Mouse (Mus musculus): ENCODE measurements around the gene Ms4a3. TPM values are rescaled to one million over a fixed set of nuclear protein-coding genes. Genes with fewer than 3 reads are reported as not detected.

Gene Ms4a3
- not detected for total RNA-seq (2021)
- long read RNA-seq, experiment 1, result 0 reads
- long read RNA-seq, experiment 2, result 0 reads

DNA sequence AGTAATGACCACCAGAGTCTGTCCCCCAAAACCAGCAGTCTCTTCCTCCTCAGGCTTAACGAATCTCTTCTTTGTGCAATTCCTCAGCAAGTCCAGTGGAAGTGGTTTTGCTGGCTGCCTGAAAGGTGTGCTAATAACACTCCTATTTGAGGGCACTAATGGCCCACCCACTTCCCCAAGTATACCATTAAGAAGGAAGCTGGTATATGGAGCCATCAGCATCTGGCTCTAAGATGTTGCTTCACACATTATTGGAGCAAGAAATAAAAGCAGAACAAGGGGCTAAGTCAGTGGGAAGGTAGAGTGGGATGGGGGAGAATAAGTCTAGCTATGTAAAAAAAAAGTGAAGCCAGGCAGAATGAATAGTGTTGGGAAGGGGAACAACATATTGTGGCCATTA is at the start of gene Ms4a3:
Ms4a3 (minus strand) TSS at position 120 of the 400 bp plus-strand sequence.
- no peak for DNase-seq (ENCODE audit: low spot score in 2 of 2)
- intact Hi-C loops (cut with DNase I), result no loop called here

DNA sequence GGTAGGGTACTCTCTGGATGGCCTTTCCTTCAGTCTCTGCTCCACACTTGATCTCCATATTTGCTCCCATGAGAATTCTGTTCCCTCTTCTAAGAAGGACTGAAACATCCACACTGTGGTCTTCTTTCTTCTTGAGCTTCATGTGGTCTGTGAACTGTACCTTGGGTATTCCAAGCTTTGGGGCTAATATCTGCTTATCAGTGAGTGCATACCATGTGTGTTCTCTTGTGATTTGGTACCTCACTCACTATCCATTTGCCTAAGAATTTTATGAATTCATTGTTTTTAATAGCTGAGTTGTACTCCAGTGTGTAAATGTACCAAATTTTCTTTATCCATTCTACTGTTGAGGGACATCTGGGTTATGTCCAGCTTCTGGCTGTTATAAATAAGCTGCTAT is 20.9 kb upstream of the Ms4a3 start:
- intact Hi-C loops (cut with DNase I), result no loop called here
- DNase-seq (ENCODE audit: low spot score in 2 of 2), result no peak

DNA sequence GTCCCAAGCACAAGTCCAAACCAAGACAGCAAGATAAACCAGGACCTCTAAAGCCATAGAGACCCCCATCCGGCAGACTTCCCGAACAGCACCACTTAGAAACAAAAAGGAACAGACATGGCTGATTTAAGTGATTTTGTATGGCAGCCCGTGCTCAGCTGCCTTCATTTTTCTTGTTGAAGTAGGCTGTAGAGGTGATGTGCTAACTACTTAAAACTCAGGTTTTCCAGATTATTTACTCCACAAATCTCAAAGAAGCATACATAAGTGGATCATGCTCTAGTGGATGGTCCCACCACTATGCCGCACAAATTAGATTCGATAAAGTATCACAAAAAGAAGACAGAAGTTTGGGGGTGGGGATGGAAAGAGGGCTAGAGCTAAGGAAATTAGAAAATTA is 19.8 kb upstream of the Ms4a3 start, which contains the start of gene Oosp2:
Oosp2 (minus strand) TSS at position 101 of the 400 bp plus-strand sequence.
- intact Hi-C loops (cut with DNase I), result no loop called here

DNA sequence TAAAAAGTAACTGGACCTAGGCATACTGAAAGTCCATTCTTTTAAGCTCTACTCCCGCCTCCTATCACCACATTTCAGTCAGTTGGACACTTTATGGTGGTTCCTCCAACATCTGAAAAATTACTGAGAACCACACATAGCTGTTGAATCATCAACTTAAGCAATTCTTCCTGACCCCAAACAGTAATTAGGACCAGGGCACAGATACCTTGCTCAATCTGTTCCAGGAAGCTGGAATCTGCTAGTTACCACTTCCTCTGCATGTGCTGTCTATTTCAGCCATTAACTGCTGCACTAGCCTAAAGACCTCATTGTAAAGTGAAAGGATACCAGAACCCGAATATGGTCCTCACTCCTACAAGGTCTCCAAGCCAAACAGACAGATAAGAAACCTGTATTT is 18.5 kb upstream of the Ms4a3 start:
- intact Hi-C loops (cut with DNase I), result no loop called here
- no peak for DNase-seq (ENCODE audit: low spot score in 2 of 2)

More for the DNA sequence above, 19.8 kb upstream of the Ms4a3 start, which contains the start of gene Oosp2:
- no peak for DNase-seq (ENCODE audit: low spot score in 2 of 2)

DNA sequence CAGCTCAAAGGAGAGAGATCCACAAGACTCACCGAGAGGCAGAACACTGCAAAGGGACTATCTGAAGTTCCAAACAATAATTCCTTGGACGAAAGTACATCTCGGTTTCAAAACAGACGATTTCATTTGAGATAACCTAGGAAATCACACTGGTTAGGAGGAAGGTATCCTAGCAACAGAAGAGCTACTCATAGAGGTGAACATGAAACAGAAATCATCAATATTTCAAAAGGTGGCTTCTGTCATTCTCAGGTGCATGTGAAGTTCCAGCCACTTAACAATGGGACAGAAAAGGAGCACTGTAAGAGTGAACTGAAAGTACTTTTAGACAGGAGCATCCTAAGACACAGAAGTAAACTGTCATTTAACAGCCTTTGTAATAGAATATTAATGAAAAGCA is 8.9 kb upstream of the Ms4a3 start:
- intact Hi-C loops (cut with DNase I), result no loop called here
- no peak for DNase-seq (ENCODE audit: low spot score in 2 of 2)

DNA sequence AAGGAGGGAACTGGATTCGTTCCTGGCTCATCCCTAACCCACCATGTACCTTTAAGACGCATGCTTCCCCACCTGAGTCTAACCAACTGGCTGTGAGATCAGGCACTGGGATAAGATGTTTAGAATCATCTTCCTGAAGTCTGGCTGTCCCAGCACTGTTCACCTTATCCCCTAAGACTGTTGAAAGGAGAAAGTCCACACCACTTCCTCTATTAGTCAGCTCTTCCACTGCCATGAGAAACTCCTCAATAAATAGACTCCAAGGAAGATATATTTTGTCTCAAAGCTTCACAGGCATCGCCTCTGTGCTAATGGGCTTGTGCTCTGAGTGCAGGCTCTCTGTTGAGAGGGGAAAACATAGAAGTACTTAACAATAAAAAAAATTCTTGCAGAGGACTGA is 5.5 kb upstream of the Ms4a3 start:
- intact Hi-C loops (cut with DNase I), result no loop called here
- DNase-seq (ENCODE audit: low spot score in 2 of 2), result no peak

DNA sequence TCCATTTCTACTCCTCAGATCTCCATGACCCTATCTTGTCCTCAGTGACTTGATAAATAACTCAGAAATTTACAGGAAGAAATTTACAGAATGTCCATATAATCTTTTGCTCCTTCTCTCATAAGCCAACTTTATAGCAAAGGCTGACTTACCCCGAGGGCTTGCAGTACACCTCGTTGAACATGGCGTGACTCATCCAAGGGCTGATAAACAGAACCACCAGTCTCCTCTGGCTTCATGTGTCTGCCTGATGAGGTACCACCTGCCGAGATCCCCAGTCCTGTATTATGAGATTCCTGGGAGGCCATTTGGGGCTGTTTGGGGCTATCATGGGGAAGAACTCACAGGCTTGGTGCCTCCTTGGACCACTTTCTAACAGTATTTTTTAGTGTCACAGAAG is 1.6 kb downstream of the Ms4a3 start:
- intact Hi-C loops (cut with DNase I), result no loop called here
- no peak for DNase-seq (ENCODE audit: low spot score in 2 of 2)

DNA sequence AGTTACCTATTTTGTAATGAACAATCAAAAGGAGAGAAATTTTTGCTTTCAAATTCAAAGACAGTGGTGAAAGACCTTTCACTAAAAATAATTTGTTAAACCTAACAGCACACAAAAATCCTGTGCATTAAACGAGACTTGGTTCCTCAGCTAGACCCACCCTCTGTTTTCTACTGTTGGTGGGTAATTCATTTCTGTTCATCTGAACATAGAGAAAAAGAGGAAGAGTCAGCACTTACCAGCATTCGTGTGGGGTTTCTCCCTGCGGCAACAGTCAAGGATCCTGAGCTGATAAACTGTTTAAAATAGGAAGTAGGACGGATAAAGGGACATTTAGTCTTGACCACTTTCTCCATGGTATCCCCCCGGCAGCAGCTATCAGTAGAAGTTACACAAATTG is 5.1 kb downstream of the Ms4a3 start:
- DNase-seq (ENCODE audit: low spot score in 2 of 2), result no peak
- intact Hi-C loops (cut with DNase I), result no loop called here

DNA sequence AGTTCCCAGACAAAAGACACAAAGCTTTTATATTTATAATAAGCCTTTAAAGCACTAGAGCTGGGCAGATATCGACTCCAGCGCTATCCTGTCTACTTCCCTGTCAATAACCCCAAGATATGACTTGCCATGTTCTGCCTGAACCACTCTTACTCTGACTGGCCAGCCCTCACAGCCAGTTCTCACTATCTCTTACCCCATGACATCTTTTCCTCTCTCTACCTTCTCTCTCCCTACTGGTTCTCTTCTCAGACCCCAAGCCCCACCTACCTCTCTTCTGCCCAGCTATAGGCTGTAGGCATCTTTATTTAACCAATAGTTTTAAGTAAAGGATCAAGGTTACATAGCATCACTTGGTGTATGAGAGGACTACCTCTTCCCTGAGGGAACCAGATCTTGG is 6.3 kb downstream of the Ms4a3 start:
- intact Hi-C loops (cut with DNase I), result no loop called here
- DNase-seq (ENCODE audit: low spot score in 2 of 2), result no peak

DNA sequence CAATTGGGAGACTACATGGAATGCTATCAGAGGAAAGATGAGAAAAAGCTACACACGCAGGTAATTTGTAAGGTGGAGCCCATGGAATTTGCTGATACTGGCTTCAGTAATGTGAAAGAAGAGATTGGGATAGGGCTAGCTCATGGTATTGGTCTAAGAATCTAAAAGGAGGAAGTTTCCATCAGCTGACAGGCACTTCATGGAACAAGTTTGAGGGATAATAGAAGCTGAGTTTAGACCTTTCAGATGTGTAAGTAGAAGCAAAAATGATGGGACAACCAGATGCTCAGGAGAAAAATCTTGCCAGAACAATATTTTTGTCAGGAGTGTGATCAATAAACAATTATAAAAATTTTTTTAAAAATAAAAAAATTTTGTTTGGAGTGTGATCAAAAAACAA is 6.9 kb downstream of the Ms4a3 start:
- intact Hi-C loops (cut with DNase I), result no loop called here
- DNase-seq (ENCODE audit: low spot score in 2 of 2), result no peak

DNA sequence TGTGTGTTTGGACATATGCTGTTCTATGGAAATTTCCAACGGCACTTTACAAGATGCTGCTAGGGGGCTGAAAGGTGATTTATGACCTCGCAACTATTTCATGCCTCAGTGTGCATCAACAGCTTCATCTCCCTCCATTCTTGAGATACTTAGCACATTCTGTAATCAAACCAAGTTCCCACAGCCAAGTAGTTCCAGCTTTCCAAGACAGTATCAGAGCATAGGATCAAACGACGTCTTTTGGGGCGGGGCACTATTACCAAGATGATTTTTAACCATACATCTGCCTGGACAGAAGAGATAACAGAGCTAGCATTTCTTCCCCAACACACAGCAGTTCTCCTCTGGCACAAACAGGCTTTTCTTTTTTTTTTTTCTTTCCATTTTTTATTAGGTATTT is 15.4 kb downstream of the Ms4a3 start:
- no peak for DNase-seq (ENCODE audit: low spot score in 2 of 2)
- intact Hi-C loops (cut with DNase I), result no loop called here

DNA sequence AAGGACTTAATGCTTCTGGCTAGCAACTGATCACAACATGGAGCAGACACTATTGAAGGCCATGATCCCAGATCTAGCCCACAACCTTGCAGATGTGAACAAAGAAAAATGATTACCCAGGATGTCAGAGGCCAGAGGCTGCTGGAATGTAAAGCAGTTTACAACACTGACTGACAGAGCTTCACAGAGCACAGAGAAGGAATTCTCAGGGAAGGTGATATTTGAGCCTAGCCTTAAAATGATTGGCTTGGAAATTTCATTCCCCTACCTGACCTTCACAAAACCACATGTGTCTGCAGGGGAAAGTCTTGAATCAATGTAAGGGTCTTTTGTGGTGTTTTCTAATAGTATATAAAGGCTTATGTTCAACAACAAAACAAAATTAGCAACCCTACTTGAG is 15.9 kb downstream of the Ms4a3 start:
- intact Hi-C loops (cut with DNase I), result no loop called here
- DNase-seq (ENCODE audit: low spot score in 2 of 2), result no peak

DNA sequence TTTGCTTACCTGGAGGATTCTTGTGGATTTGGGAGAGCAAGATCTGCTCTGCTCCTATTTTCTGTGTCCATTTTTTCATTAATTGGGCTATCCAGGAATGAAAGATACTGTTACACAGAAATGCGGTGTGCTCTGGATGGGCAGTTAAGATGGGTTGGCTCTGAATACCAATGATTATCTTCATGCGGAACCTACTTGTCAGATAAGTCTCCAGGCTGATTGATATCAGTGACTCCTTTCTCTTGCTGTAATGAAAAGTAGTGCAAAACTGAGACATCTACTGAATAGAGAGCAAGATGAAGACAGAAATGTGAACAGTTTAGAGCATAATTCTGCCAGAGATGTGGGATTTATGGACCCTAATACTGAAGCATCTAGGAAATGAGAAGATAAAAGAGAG is 17.1 kb downstream of the Ms4a3 start, which contains the start of gene Ms4a2:
Ms4a2 (minus strand) TSS at position 169 of the 400 bp plus-strand sequence.
- no peak for DNase-seq (ENCODE audit: low spot score in 2 of 2)
- intact Hi-C loops (cut with DNase I), result no loop called here

DNA sequence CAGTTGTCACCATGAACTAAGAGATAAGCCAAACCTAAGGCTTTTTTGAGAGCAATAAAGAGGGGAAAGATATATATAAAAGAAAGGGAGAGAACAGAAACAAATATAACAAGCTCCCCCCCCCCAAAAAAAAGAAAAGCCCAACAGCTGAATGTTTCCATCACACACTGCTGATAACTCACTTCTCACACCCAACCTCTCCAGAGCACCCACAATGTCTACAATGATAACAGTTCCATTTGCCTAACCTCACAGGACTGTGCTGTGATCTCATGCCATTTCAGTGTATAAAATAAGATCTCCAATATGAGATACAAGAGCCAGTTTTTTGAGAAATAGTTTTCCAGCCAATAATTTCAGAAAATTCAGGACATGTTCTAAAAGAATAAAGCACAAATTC is 22.7 kb downstream of the Ms4a3 start:
- DNase-seq (ENCODE audit: low spot score in 2 of 2), result no peak
- intact Hi-C loops (cut with DNase I), result no loop called here

DNA sequence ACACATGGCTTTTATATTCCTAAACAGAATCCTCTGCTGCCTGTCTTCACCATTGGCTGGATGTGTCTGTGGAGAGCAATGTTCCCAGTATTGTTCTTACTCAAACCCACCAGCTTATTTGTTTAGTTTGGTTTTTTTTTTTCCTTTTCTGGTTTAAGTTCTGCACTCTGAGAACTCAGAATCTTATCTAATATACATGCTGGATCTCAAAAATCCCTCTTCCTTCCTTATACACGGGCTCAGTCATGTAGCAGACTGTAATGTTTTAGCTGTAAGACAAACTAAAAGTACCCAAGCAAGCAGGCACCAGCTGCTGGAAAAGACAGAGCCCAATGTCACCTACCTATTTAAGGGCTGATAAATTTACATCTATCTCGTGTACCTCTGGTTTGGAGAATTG is 25.8 kb downstream of the Ms4a3 start:
- no peak for DNase-seq (ENCODE audit: low spot score in 2 of 2)
- intact Hi-C loops (cut with DNase I), result loop anchor here (2.0 kb wide), 1 partner anchor 146 kb away; no protein-coding TSS in a partner anchor

DNA sequence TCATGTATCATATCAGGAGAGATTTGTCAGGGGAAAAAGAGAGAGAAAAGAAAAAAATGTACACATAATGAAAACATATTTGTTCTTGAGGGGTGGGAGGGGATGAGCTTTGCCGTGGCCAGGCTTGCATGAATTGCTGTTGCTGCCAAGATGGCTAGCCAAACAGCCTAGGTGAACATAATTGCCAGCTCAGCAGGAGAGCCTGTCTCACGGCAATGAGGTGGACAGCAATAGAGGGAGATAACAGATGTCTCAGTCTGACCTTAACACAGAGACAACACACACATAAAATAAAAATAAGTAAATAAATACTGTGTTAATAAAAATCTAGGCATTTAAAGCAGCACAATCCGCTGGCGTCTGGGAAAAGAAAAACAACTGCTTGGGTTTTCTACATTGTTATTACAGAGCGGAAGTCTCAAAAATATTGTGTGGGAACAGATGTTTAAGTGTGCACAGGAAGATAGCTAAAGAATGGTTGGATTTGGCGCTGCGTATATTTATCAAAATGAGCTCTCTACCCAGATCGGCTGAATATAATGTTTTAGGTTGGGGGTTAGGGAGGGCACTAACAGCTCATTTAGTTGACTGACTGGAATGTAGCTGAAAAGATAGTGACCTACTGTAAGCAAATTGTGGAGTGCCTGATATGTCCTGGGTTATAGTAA is 26.7 kb downstream of the Ms4a3 start:
- intact Hi-C loops (cut with DNase I), result loop anchor here (2.0 kb wide), 1 partner anchor 147 kb away; no protein-coding TSS in a partner anchor
- no peak for DNase-seq (ENCODE audit: low spot score in 2 of 2)

DNA sequence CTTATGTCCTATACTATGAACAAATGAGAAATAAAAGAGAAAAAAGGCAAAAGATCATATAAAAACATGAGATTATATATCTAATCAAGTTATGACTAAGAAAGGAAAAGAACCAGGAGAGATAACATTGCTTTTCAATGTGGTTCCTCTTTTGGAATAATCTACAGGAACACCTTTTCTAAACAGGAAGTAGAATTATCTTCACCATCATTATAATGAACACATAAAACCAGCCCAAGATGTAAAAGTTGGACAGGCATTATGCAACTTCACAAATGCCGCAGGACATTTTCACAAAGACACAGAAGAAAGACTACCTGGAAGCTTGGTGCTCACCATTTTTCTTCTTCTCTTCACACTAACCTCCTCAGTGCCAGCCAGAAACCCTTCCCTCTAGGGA is 27.6 kb downstream of the Ms4a3 start:
- intact Hi-C loops (cut with DNase I), result no loop called here
- no peak for DNase-seq (ENCODE audit: low spot score in 2 of 2)

DNA sequence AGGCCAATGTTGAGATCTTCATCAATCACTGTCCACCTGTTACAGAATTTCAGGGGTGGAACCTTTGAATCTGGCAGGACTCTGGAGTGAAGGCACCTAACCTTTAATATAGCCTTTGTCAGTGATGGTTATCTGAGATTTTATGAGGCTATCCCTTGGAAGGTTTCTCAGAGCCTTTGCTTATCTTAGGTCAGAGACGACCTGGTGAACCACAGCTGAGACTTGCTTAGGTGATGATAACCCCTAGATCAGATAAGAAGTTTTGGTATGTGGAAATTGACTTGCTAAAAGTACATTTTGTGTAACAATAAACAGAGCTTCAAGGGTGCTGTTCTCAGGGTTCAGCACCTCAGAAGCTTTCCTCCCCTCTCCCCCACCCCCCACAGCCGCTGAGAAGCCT is 28.4 kb downstream of the Ms4a3 start:
- intact Hi-C loops (cut with DNase I), result no loop called here
- DNase-seq (ENCODE audit: low spot score in 2 of 2), result no peak

DNA sequence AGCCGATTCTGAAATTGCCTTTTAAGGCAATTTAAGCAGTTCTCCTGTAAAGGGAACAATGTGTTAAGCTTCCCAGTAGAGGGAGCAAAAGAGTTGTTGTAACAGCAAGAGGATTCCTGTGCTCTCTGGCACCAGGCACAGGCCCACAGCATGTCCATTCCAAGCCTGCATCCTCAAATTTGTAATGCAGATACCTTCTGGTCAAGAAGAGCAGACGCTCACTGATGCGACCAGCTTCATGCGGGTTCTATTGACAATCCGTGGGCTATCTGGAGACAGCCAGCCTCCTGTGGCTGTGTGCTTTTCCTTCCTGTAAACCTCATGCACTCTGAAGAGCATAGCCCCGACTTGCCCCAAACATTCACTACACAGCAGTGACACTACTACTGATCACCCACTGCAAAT is 29.1 kb downstream of the Ms4a3 start:
- DNase-seq (ENCODE audit: low spot score in 2 of 2), result peak; percentile 29 to 61
- intact Hi-C loops (cut with DNase I), result no loop called here

DNA sequence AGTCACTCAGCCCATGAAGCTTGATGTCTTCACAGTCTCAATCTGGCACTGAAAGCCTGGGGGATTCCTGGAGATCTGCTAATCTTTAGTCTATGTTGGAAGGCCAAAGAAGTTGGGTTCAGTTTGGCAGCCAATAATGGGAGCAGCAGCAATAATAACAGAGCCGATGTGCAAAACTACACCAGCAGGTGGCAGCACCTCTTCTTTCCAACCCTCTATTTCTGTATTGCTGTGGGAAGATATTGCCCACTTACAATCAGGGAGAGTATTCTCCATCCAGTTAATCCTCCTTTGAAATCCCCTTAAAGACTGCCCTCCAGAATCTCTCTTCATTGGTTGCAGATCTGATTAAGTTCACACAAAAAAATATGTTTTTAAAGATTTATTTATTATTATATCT is 32.5 kb downstream of the Ms4a3 start:
- intact Hi-C loops (cut with DNase I), result no loop called here
- peak; percentile 46 to 51 for DNase-seq (ENCODE audit: low spot score in 2 of 2)

DNA sequence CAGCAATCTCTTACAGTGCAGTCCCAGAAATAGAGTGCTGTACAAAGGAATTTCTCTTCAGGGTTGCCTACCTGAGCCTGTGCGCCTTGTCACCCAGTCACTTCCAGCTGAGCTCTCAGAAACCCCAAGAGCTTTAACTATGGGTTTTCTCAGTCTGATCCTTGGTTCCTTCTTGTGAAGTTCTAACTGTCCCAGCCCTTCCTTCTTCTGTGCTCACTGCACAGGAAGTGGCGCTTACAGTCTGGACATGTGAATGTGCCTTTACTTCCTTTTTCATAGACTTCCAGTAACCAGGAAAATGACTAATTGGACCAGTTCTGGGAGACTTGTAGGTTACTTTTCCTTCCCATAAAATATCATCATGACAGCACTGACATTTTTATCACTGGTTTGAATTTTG is 36.0 kb downstream of the Ms4a3 start, which contains the start of gene Ms4a6d:
Ms4a6d (minus strand) TSS at position 247 of the 400 bp plus-strand sequence.
- DNase-seq (ENCODE audit: low spot score in 2 of 2), result no peak

More for the DNA sequence above, 36.0 kb downstream of the Ms4a3 start, which contains the start of gene Ms4a6d:
- intact Hi-C loops (cut with DNase I), result loop anchor here (5.0 kb wide), 1 partner anchor 252 kb away; no protein-coding TSS in a partner anchor
